ENCODE assay signal across 11 mouse cellular contexts in the genomic region with DNA sequence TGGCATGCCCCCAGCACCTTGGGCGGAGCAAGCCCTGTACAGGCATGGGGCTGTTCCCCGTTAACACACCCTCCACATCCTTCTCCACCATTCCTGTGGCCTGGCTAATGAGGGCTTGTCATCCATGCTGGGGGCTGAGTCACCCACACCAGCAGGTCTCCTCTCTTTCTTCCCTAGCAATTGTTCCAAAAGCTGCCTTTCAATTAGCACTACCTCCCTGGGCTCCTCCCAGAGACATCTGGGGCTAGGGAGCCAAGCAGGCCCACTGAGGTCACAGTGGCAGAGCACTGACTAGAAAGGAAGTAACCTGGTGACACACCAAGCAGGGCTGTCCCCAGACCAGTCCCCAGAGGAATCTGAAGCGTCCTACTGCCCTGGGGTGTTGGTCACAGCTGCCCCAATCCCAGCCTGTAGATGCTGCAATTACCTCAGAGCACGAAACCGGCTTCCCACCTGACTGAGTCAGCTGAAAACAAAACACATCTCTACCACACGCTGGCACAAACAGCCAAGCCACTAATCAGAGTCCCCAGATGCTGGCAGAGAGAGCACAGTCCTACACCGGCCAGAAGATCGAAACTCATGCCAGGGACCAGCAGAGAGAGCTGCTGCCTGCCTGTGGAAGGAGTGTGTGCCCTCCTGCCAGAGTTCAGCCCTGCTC. TPM values are rescaled to one million over a fixed set of nuclear protein-coding genes. Genes with fewer than 3 reads are reported as not detected.
A peak's percentile ranks its signal among the peaks of the same experiment; 100 is the strongest.
DNase-seq lines count a peak whose midpoint lies in the region; ATAC-seq and TF ChIP-seq lines count a peak whose summit lies in the region.
"Had no signal": no experiment of that assay in that cellular context is flagged by ENCODE, and none has a peak within 500 bp of the region (broad histone marks: within the 10 kb centered on the region; RNA-seq: fewer than 3 reads in every experiment).

Gm14137 (plus strand) TSS at position 519 of the 661 bp plus-strand sequence.

- no peak for DNase-seq in layer of hippocampus, adult 2 months (ENCODE audit: low spot score in 2 of 2)
- DNase-seq in layer of hippocampus, postnatal 36 days, result no peak
- peak; percentile 63 for DNase-seq in brain, adult 2 months (ENCODE audit: low read depth, low spot score)
- DNase-seq in lung, postnatal 25 days (ENCODE audit: low spot score), result no peak
- DNase-seq in right cerebral cortex, adult 18-20 months, result no peak
- DNase-seq: spleen, adult 18-20 months had no signal

- WGBS in hindbrain, embryonic 12.5 days, result 45% methylated on average over 8 of the region's 8 CpGs
- 35% methylated on average over 8 of the region's 8 CpGs for WGBS in neural tube, embryonic 13.5 days

- no peaks in the 10 kb centered on the region for H3K9me3 ChIP-seq in hindbrain, embryonic 12.5 days (replicated peaks)
- no peaks in the 10 kb centered on the region for H3K9me3 ChIP-seq in neural tube, embryonic 13.5 days
- H3K9me3 ChIP-seq: limb, embryonic 13.5 days had no signal

- no peak within 1 kb of the TSS for H3K4me3 ChIP-seq in layer of hippocampus, adult 2 months
- H3K4me3 ChIP-seq in hindbrain, embryonic 12.5 days, result no peak within 1 kb of the TSS
- no peak within 1 kb of the TSS for H3K4me3 ChIP-seq in neural tube, embryonic 13.5 days
- H3K4me3 ChIP-seq: limb, embryonic 13.5 days had no signal

- peak within 1 kb of the TSS; percentile 14; the same call in 1 of the 2 replicates for H3K27ac ChIP-seq in layer of hippocampus, adult 2 months
- peak within 1 kb of the TSS; percentile 6; the same call in 1 of the 2 replicates for H3K27ac ChIP-seq in hindbrain, embryonic 12.5 days
- 0 out of 2 replicates have a peak within 1 kb of the TSS, but pooled peaks have one; percentile 30 for H3K27ac ChIP-seq in neural tube, embryonic 13.5 days (replicated peaks)
- H3K27ac ChIP-seq: limb, embryonic 13.5 days had no signal

- 0 out of 2 replicates have a peak, but pooled peaks have one; percentile 15 for ATAC-seq in hindbrain, embryonic 12.5 days (ENCODE audit: low FRiP score)
- 0 out of 2 replicates have a peak, but pooled peaks have one; percentile 5 for ATAC-seq in neural tube, embryonic 13.5 days (ENCODE audit: low read depth)
- no peak for ATAC-seq in megakaryocyte, adult 5-6 weeks (ENCODE audit: poor library complexity, severe bottlenecking)
- ATAC-seq: activated CD4-positive, CD25-positive, alpha-beta regulatory T cell, adult 4 months had no signal

- H3K27me3 ChIP-seq in hindbrain, embryonic 12.5 days, result peaks cover under 1% of the 10 kb centered on the region; the same call in 1 of the 2 replicates
- peaks cover 12% of the 10 kb centered on the region; the same call in 1 of the 2 replicates for H3K27me3 ChIP-seq in neural tube, embryonic 13.5 days
- H3K27me3 ChIP-seq: limb, embryonic 13.5 days had no signal

- H3K4me1 ChIP-seq in hindbrain, embryonic 12.5 days, result peaks cover 31% of the 10 kb centered on the region
- H3K4me1 ChIP-seq in neural tube, embryonic 13.5 days (replicated peaks), result peaks cover 43% of the 10 kb centered on the region

- H3K36me3 ChIP-seq in hindbrain, embryonic 12.5 days, result 0 out of 2 replicates have a peak, but pooled peaks cover 23% of the 10 kb centered on the region
- H3K36me3 ChIP-seq in neural tube, embryonic 13.5 days, result peaks cover 27% of the 10 kb centered on the region

- no peak within 1 kb of the TSS for H3K9ac ChIP-seq in hindbrain, embryonic 12.5 days
- peak within 1 kb of the TSS; percentile 13; the same call in 1 of the 2 replicates for H3K9ac ChIP-seq in neural tube, embryonic 13.5 days
- H3K9ac ChIP-seq: limb, embryonic 13.5 days had no signal

- peak within 1 kb of the TSS; percentile 14; the same call in 1 of the 2 replicates for H3K4me2 ChIP-seq in hindbrain, embryonic 12.5 days (replicated peaks)
- 0 out of 2 replicates have a peak within 1 kb of the TSS, but pooled peaks have one; percentile 34 for H3K4me2 ChIP-seq in neural tube, embryonic 13.5 days

- no peak for TF ChIP-seq CTCF in layer of hippocampus, adult 2 months (conservative IDR thresholded peaks at IDR 0.05)

RNA-seq across cellular contexts. Expression of gene Gm14137, which starts in this region (rescaled TPM):
- not detected for total RNA-seq in layer of hippocampus, adult 2 months (2021)
- not detected for total RNA-seq in layer of hippocampus, postnatal 36 days (2021)
- 0.96 and 1.1 TPM in 2 replicates for polyA plus RNA-seq in hindbrain, embryonic 12.5 days (2016; fragmentation: Nextera tagmentation; extraction: Ambion mirVana)
- 0.50 and 0.66 TPM in 2 replicates for polyA plus RNA-seq in neural tube, embryonic 13.5 days (2015; fragmentation: Nextera tagmentation; extraction: Ambion mirVana)
- not detected in 2 replicates for total RNA-seq in megakaryocyte, adult 5-6 weeks (2015)
- not detected in 2 replicates for total RNA-seq in megakaryocyte, adult 5-6 weeks (2017)

Comparison
In these comparisons a context has a peak if more than half of its experiments do, and no peak if none do; other contexts are left out.
1. Peak in ATAC-seq, H3K27ac ChIP-seq, H3K9ac ChIP-seq and H3K4me2 ChIP-seq in neural tube, embryonic 13.5 days; RNA of the gene not detected or under 1 TPM.